In the genomic region with DNA sequence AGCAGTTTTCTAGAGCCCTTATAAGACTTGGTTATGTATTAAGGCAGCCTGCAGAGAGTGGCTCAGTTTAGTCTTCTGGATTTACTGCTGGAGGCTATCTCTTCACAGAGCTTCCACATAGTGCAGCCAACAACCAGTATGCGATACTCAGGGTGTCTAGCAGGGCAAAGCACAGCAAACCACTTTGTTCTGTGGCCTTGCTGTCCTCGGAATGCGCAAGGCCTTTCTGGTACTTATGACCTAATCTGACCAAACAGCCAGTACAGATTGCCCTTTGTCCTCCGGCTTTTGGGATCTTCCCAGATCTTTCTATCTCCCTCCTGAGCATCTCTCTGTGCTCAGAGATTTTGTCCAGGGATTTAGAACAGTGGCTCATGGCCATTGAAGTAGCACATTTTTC, we compare ENCODE assay signal across 18 mouse cellular contexts. TPM values are rescaled to one million over a fixed set of nuclear protein-coding genes. Genes with fewer than 3 reads are reported as not detected.
A peak's percentile ranks its signal among the peaks of the same experiment; 100 is the strongest.
DNase-seq lines count a peak whose midpoint lies in the region.
"Had no signal": no experiment of that assay in that cellular context is flagged by ENCODE, and none has a peak within 500 bp of the region (broad histone marks: within the 10 kb centered on the region; RNA-seq: fewer than 3 reads in every experiment).

No protein-coding gene starts in this region.

- peak; percentile 14 for DNase-seq in cerebellum, adult 11-12 months
- no peak for DNase-seq in cerebellum, adult 8-10 months
- peak; percentile 75 for DNase-seq in layer of hippocampus, adult 9-11 months
- no peak for DNase-seq in layer of hippocampus, postnatal 36 days
- DNase-seq in Muller cell, postnatal 12 days (ENCODE audit: inconsistent ontology term) = peak; percentile 11
- peak; percentile 14 to 20 for DNase-seq in adrenal gland, postnatal 36 days
- no peak for DNase-seq in kidney, postnatal 25 days
- no peak for DNase-seq in gastrocnemius, adult 18-20 months (ENCODE audit: low spot score)
- DNase-seq: cerebellum, adult 9-10 months; heart, postnatal 4 days; kidney, adult 18-20 months; liver, embryonic 13.5 days; lung, adult 2 months; midbrain, embryonic 14.5 days; right cerebral cortex, postnatal 14 days; spleen, adult 18-20 months; thymus, adult 18-20 months; thymus, postnatal 4 days had no signal

RNA-seq across cellular contexts. Expression of a gene that starts 52.8 kb away (rescaled TPM):
- 1 to 10 TPM; 2.2 to 4.1 TPM for total RNA-seq in layer of hippocampus, postnatal 36 days (2021)
- under 1 TPM; 0.20 to 0.30 TPM for total RNA-seq in adrenal gland, postnatal 36 days (2021)
- under 1 TPM; 0.12 to 0.25 TPM for total RNA-seq in gastrocnemius, adult 18-20 months (2021)
- total RNA-seq: heart, postnatal 4 days had no signal

Comparison
In these comparisons a context has a peak if more than half of its experiments do, and no peak if none do; other contexts are left out.
1. DNase-seq: peak in cerebellum, adult 11-12 months (single experiment), layer of hippocampus, adult 9-11 months (single experiment), Muller cell, postnatal 12 days (single experiment) and adrenal gland, postnatal 36 days (2 of 2); none in cerebellum, adult 8-10 months (single experiment), layer of hippocampus, postnatal 36 days (0 of 2), kidney, postnatal 25 days (0 of 2) and gastrocnemius, adult 18-20 months (single experiment).